Mouse (Mus musculus) testis, postnatal 10 days (tissue): ENCODE measurements around the gene Fer.

Experiments used
- DNase-seq: peaks from one replicate; pipeline ENCODE4 v3.0.0; 2021; ENCODE audit warnings: low spot score

Fer gene

DNA sequence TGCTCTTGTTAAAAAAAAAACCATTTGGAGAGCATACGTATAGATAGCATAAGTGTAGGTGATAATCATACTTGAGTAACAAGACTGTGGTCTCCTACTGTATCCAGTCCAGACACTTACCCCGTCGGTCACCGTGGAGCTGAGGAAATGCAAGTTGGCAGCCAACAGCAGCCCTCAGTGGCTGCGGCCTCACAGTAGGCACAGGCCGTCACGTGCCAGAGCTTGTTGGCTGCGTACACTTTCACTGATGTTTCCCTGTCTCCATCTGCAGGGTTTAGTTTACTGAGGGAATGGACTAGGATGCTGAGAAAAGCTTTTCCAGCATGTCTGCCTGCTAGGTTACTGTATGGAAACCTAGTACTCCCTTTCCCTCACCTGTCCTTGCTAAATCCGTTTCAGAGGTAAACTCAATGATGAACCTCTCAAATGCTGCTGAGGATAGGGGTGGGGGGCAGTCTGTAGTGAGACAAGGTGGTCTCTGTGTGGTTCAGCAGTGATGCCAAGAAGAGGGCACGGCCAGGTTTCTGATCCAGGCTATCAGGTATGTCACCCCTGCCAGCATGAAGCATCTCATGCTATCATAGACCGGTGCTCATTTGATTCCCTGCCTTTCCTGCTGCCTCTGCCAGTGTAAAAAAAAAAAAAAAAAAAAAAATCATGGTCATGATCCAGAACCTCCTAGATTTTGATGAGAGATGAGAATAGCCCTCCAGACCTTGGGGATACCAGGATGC lies 224.2 kb downstream of the Fer start:
- no peak for DNase-seq

DNA sequence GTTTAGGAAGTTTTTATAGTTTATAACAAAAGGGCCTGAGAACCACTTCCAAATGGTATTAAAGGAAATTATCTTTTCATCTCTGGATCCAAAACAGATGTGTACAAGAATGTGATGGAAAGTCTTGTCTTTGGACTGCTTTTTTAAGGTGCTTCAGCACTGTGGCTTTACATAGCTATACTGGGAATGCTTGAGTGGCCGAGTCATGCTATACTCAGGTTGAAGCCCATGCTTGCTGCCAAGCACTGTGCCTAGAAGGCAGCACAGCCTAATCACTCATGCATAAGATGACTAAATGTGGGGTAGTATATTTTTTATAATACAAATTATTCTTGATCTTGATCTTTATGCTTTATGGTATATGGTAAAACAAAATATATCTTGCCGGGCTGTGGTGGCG lies 225.0 kb downstream of the Fer start:
- DNase-seq = no peak

DNA sequence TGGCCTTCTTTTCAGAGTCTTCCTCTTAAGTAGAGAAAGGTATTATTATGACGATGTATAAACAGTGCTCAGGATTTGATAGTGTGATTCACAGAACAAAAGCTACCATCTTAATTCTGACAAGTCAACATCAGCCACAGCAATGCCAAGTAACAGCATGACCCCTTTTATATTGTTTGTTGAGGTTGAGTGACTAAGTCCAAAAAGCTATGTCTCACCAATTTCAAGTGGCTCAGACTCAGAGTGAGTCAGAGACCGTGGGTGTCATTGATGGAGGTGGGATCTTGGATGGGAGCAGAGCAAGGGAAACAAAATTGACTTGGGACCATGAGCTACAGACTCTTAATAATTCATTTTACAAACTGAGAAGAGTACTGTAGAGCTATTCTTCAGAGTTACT lies 230.9 kb downstream of the Fer start:
- no peak for DNase-seq

DNA sequence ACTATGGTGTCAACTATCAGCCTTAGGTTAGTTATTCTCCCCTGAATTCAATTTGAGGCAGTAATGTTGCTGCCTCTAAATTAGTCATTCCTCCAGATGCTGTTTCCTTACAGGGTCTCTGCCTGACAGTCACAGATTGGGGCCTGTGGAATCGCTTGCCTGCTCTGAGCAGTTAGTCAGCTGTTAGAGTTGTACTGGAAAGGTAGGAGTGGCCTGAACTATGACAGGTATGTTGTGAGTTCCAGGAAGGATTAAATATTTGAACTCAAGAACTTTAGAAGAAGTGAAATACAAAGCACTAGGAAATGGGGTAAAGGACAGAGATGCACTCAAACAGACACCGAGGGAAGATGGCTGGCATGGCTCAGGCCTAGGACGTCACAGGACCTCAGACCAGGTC lies 233.9 kb downstream of the Fer start:
- no peak for DNase-seq

- no peak for DNase-seq
Observed at GRCm38 (mm10) chr17:64097788-64098359, 235.0 kb downstream of the Fer start.

- DNase-seq = no peak
Observed at GRCm38 (mm10) chr17:64099395-64100171, 236.7 kb downstream of the Fer start.

DNA sequence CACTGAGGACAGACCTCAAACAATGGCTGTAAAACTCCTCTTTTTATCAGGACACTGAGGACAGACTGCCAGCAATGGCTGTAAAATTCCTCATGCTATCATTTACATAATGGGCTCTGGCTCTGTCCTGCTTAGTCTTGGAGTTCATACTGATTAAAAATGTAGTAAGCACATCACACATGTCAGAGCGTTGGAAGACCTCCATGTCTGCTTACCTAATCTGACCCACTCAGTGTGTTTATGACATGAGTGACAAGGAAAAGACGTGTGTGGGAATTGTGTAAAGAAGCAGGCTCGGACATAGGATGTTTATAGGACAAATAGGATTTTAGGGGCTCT lies 237.3 kb downstream of the Fer start:
- DNase-seq = no peak

GRCm38 (mm10) chr17:64108773-64109172 lies 245.9 kb downstream of the Fer start:
- no peak for DNase-seq

DNA sequence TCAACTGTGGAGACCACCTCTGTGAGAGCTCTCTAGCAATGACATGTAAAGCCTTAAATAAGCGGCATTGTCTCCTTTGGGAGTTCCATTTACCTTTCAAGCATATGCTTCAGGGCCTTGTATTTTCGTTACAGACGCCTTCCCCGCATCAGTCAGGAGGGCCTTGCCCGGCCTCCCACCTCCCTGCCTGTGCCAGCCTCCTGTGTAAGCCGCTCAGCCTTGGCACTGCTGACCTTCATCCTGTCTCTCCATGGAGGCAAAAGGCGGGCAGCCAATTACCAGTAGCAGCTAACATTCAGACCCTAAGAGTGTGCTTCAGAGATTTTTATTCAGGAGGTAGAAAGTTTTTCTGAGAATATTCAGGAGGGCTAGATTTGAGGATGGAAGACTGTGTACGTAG lies 247.0 kb downstream of the Fer start:
- DNase-seq = no peak

DNA sequence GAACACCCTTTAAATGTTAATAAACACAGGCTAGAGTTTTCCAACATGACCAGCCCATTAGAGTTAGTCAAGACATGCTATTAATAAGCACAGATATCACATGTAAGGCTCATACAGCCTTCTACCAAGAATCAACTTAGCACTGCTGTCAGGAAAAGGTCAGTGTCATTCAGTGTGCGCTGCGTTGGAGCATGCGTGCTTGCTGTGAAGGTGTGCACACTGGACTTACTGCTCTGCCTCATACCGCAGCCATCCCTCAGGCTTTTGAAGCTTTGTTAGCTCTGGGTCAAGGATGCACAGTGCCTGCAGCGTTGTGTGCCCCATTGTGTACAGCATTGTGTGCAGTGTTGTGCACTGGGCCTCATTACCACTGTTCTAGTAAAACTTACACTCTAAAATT lies 250.8 kb downstream of the Fer start:
- DNase-seq = no peak

DNA sequence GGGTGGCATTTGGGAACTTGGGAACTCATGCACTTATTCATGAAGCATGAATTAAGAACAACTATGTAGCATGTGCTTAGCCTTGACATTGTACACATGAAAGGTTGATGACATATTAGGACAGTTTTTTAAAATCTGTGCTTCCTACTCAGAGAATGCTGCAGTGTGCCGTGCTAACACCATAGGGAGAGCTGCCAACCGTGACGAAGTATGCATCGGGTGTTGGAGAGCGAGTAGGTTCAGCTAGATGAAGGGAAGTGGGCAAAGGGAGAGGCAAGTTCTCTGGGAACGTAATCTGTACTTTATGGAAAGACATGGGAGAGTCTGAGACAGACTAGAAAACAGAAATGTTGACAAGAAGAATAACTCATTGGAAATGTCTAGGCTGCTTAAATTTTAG lies 253.9 kb downstream of the Fer start:
- DNase-seq = no peak

DNA sequence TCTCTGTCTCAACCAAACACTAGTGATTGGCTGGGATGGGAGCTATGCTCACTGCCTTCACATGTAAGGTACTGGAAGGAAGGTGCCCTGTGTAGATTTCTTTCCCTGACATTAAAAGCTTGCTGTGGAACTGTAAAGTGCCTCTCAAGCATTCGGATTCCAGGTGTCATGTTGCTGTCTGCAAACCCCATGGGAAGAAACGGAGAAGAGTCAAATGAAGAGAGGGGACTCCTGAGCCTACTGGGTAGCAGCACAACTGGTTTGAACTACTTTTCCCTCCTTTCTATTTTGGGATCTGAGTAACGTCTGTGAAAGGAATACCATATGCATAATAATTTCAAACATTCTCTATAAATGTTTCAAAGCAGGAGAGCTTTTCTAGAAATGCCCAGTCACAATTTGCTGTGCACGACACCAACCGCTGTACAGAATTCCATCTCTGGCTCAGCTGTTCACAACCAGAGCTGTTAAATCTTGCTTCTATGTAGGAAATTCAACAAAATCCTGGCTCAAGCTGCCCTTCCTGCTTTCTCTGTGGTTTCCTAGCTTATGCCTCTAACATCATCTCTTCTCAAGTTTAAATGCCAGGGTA lies 256.9 kb downstream of the Fer start:
- no peak for DNase-seq

GRCm38 (mm10) chr17:64122556-64122955 lies 259.7 kb downstream of the Fer start:
- DNase-seq = no peak

GRCm38 (mm10) chr17:64123732-64124131 lies 260.9 kb downstream of the Fer start:
- DNase-seq = no peak

DNA sequence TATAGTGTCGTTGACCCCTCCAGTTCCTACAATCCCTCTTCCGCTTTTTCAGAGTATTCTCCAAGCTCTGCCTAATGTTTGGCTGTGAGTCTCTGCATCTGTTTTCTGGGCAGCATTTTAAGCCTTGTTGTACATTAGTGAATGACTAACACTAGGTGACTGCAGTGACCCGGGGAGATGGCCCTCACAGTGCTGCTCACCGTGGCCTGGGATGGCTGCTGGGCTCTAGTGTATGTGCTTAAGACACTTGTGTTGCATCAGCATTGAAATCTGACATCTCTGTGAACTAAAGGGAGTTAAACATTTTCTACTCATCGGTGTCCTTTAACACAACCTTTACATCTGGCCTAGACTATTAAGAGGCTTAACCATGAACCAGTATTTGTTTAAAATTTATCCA lies 264.0 kb downstream of the Fer start:
- DNase-seq = no peak

DNA sequence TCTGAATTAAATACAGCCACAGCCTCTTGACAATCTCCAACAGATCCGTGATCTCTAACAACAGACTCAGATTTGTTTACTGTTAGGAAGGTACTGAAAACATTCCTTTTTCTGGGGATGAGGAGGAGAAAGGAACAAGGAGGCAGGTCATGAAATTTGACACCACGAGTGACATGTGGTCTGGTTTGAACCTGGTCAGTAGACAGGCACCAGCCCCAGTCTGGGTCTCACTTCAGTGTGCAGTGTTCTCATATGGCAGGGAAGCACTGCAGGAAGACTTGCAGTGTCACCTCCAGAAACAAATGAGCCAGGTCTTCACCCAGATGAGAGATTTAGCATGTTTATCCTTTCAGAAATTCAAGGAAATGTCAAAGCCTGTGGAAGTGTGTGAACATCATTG lies 266.9 kb downstream of the Fer start:
- DNase-seq = no peak

- no peak for DNase-seq
Observed at GRCm38 (mm10) chr17:64130356-64130755, 267.5 kb downstream of the Fer start.

GRCm38 (mm10) chr17:64132183-64132582 lies 269.3 kb downstream of the Fer start:
- DNase-seq = no peak

- DNase-seq = no peak
Observed at GRCm38 (mm10) chr17:64135941-64136650, 273.2 kb downstream of the Fer start.

GRCm38 (mm10) chr17:64138036-64138717 lies 275.3 kb downstream of the Fer start:
- DNase-seq = no peak

DNA sequence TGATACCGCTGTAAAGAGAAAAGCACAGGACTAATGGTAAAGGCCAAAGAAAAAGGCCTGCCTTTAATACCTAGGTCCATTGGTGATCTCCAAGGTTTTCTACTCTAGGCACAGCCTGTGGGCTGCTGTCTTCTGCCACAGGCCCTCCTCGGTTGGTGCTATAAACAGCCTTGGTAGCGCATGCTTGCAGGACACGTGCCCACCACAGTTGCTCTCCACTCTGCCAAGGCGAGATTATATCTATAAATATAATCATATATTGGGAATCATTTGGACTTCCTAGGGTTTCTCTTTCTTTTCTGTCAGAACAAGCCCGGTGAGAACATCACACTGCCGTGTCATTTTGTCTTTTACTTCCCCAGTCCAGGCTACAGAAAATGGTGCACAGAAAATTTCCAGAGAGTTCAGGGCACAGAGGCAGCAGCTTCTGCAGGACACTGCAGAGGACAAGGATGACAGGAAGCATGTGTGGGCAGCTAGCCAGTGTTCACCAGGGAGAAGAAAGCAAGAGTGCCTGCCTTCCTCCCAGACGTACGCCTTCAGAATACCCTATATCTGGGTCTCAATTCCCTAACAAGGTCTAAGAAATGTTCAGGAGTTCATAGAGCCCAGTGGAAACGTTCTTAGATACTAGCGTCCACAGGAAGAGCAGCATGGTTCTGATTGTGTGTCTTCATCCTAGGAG lies 276.5 kb downstream of the Fer start:
- no peak for DNase-seq
